Mouse (Mus musculus) hindbrain, embryonic 15.5 days (tissue): ENCODE data around the gene Cdc6. TPM values are rescaled to one million over a fixed set of nuclear protein-coding genes. Genes with fewer than 3 reads are reported as not detected.

Experiments
- ATAC-seq: fragments of 200-750 bp; cut with Nextera tagmentation; 2 replicates; pipeline ENCODE4 v1.8.0; 2017; ENCODE audit warnings: low read depth, moderate number of reproducible peaks, moderate TSS enrichment; ENCODE audit not compliant: low FRiP score
- H3K27ac ChIP-seq: fragments of 300-500 bp; sonication (generic); replicated peaks from 2 replicates; pipeline ENCODE4 v1.5.1; 2015; ENCODE audit warnings: mild to moderate bottlenecking, inconsistent platforms
- H3K27me3 ChIP-seq: fragments of 300-500 bp; sonication (generic); 2 replicates; pipeline ENCODE4 v1.6.1; 2015; ENCODE audit warnings: control low read depth, inconsistent platforms
- H3K36me3 ChIP-seq: fragments of 300-500 bp; sonication (generic); 2 replicates; pipeline ENCODE4 v1.6.1; 2015; ENCODE audit warnings: control low read depth, inconsistent platforms
- H3K4me1 ChIP-seq: fragments of 300-500 bp; sonication (generic); replicated peaks from 2 replicates; pipeline ENCODE4 v1.6.1; 2015; ENCODE audit warnings: control low read depth, inconsistent platforms
- H3K4me2 ChIP-seq: fragments of 300-500 bp; sonication (generic); 2 replicates; pipeline ENCODE4 v1.6.1; 2015; ENCODE audit warnings: moderate library complexity, mild to moderate bottlenecking, inconsistent platforms
- H3K4me3 ChIP-seq: fragments of 300-500 bp; sonication (generic); 2 replicates; pipeline ENCODE4 v1.5.1; 2015; ENCODE audit warnings: mild to moderate bottlenecking, inconsistent platforms
- H3K9ac ChIP-seq: fragments of 300-500 bp; sonication (generic); 2 replicates; pipeline ENCODE4 v1.6.1; 2015; ENCODE audit warnings: inconsistent platforms
- H3K9me3 ChIP-seq: fragments of 300-500 bp; sonication (generic); 2 replicates; pipeline ENCODE4 v1.6.1; 2016; ENCODE audit warnings: control low read depth, inconsistent platforms
- WGBS: fragments of 180-500 bp; shearing (Covaris S2); methylation state at CpG from one replicate; pipeline ENCODE4 v1.1.7; 2015; 5-methylcytosine and 5-hydroxymethylcytosine counted together
- polyA plus RNA-seq: library from polyadenylated mRNA; unstranded; fragments of >200 nt; fragmentation: Nextera tagmentation; extraction: Ambion mirVana; gene quantifications from 2 replicates; pipeline ENCODE4 v1.2.1, GENCODE M21; 2015

Gene Cdc6
- polyA plus RNA-seq, 1 experiment from 2014 or later, result 5.5 TPM

DNA sequence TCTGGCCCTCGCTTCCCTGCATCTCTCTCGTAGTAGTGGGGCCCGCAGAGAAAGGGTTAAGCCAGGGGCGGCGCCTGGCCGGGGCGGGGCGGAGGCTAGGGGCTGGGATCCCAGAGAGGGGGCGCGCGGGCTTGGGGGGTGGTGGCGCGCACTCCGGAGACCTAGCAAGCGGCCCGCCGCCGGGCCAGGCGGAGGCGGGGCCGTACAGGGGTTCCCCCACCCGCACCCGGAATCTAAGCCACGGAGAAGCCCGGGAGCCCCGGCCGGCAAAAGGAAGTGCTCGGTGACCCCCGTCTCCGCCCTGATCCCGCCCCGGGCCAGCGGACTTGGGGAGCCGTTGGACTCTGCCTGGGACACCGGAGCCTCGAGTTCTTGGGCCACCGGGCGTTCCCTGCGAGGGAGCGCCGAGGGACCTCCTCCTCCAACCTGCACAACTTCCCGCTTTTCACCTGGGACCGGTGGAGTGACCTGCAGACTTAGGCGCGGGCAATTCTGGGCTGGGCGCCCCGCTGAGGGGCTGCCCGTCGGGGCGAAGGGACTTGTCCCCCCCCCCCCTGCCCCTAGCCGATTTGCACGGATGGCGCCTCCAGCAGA, 52.8 kb downstream of the Cdc6 start:
- peak overlapping the region; percentile 98 for H3K4me2 ChIP-seq
- H3K9me3 ChIP-seq, result no peaks in the 10 kb centered on the region
- no peaks in the 10 kb centered on the region for H3K36me3 ChIP-seq
- H3K4me3 ChIP-seq, result peak overlapping the region; percentile 71
- peak overlapping the region; percentile 61 for H3K9ac ChIP-seq
- ATAC-seq, result peak; percentile 24
- H3K27me3 ChIP-seq, result no peaks in the 10 kb centered on the region
- H3K27ac ChIP-seq, result peak overlapping the region; percentile 85
- H3K4me1 ChIP-seq, result peaks cover 72% of the 10 kb centered on the region
- WGBS, result under 1% methylated on average over 44 of the region's 53 CpGs

DNA sequence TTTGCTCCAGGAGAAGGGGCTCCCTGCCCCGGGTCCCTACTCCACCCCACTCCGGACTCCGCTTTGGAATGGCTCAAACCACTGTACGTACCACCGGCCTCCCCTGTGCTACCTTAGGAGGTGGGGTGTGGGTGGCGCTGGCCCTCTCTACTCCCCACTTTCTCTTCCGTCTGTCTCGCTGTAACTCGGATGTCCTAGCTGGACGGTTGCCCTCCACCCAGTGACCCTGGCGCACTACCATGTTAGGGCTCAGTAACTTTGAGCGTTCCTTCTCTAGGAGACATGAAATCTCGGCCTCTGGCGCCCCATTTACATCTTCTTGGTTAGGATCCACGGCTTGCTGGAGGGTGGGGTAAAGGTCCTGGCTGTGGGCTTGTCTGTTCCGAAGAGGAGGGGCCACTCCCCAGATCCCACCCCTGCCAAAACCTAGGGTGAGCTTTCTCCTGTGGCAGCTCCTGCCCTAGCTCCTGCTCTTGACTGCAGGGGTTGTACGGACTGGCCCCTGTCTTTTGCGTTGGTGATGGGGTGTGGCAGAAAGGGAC, 53.5 kb downstream of the Cdc6 start:
- peak overlapping the region; percentile 98 for H3K4me2 ChIP-seq
- peak overlapping the region; percentile 71 for H3K4me3 ChIP-seq
- peak overlapping the region; percentile 61 for H3K9ac ChIP-seq
- WGBS, result 3% methylated on average over 18 of the region's 18 CpGs
- ATAC-seq, result no peak
- H3K4me1 ChIP-seq, result peaks cover 73% of the 10 kb centered on the region
- H3K9me3 ChIP-seq, result no peaks in the 10 kb centered on the region
- H3K27ac ChIP-seq, result peak overlapping the region; percentile 85
- no peaks in the 10 kb centered on the region for H3K27me3 ChIP-seq
- H3K36me3 ChIP-seq, result no peaks in the 10 kb centered on the region

DNA sequence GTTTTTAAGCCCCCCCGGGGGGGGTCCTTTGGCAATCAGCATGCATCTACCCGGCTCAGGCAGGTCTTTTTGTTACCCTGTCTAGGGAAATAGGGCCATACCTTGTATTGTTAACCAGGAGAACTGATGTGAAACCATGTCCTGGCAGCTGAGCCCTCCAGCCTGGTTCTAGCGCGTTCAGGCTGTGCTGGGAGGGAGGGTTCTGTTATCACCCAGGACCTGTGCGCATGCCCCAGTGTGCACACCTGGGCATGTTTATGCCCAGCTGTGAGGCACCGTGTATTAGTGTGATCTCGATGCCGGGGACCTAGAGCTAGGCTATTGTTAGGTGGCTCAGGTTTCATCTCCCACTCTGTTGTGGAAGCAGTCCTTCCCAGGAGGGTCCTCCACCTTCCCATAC, 54.2 kb downstream of the Cdc6 start:
- Histone ChIP-seq H3K9me3 (no peaks in the 10 kb centered on the region), H3K4me2 (peak overlapping the region; percentile 98), H3K9ac (peak overlapping the region; percentile 61), H3K4me3 (peak overlapping the region; percentile 71), H3K27me3 (no peaks in the 10 kb centered on the region), H3K4me1 (peaks cover 80% of the 10 kb centered on the region), H3K36me3 (no peaks in the 10 kb centered on the region), H3K27ac (peak overlapping the region; percentile 85; the same call in 1 of the 2 replicates)
- ATAC-seq, result no peak
- 7% methylated on average over 8 of the region's 8 CpGs for WGBS

DNA sequence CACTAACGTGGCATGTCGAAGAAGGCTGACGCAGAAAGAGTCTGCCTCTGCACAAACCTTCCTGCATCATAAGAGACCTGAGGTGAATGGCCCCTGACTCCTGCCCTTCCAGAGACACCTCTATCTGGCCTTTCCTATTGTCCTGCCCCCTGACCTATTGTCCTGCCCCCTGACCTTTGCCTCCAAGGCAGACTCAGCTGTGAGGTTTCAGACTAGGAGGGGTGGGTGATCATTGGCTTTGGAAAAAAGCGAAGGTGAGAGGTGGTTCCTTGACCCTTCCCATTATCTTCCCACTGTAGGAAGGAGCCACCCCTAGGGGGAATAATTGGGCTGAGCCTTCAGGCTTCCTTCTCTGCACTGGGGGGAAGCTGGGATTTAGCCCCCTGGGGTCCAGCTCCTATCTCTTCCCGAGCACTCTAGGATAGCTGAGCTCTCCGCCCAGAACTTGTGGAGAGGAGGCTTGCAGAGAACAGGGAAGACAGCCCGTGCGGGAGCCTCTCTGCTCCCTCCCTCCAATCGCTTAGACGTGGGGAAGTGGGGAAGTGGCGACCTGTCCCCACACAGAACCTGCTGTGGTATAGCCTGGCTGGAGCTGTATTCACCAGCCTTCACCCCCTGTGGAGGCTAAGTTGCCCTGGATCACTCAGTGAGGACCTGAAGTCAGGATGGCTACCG, 55.0 kb downstream of the Cdc6 start:
- no peak for ATAC-seq

DNA sequence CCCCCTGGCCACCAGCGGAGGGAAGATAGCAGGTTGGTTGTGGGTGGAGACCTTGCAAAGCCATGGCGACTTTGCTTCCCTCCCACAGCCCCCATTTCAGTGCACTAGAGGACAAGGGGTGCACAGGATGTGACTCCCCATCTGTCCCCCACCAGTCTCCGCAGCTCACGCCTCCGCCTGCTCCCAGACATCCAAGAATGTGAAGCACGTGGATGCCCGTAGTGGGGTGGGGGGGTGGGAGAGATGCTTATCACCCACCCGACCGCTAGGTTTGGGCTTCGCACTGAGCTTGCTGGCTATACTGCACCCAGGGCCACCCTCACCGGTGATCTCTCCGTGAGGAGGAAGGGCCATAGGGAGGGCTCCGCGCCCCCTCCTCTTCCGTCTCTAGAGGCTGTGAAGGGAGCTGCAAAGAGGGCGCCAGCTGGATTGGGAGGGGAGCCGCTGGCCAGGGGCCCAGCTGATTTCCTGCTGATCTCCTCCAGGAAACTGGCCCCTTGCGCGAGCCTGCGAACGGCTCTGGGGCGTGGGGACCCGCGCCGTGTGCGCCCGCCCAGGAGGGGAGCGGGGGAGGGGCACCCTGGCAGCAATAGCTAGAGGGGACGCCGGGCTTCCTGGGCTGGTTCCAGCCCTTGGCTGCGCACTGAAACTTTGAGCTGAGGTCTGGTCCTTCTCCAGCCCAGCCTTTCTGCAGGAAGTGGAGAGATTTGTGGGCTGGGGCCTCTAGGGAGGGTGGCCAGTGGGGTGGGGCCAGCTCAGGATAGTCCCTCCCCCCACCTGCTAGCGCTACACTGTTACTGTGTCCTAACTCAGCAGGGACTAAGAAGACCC, 55.8 kb downstream of the Cdc6 start:
- Histone ChIP-seq H3K4me1 (peaks cover 96% of the 10 kb centered on the region), H3K27ac (peak overlapping the region; percentile 85), H3K4me3 (peak overlapping the region; percentile 71), H3K36me3 (no peaks in the 10 kb centered on the region), H3K9me3 (no peaks in the 10 kb centered on the region), H3K27me3 (no peaks in the 10 kb centered on the region), H3K9ac (peak overlapping the region; percentile 61), H3K4me2 (peak overlapping the region; percentile 98)
- under 1% methylated on average over 32 of the region's 32 CpGs for WGBS
- peak; percentile 57 for ATAC-seq

More for the DNA sequence above, 55.0 kb downstream of the Cdc6 start:
- H3K4me3 ChIP-seq, result peak overlapping the region; percentile 71
- peak overlapping the region; percentile 85 for H3K27ac ChIP-seq
- WGBS, result 11% methylated on average over 12 of the region's 12 CpGs
- no peaks in the 10 kb centered on the region for H3K27me3 ChIP-seq
- peaks cover 88% of the 10 kb centered on the region for H3K4me1 ChIP-seq
- no peaks in the 10 kb centered on the region for H3K9me3 ChIP-seq
- H3K4me2 ChIP-seq, result peak overlapping the region; percentile 98
- no peaks in the 10 kb centered on the region for H3K36me3 ChIP-seq
- peak overlapping the region; percentile 61 for H3K9ac ChIP-seq

DNA sequence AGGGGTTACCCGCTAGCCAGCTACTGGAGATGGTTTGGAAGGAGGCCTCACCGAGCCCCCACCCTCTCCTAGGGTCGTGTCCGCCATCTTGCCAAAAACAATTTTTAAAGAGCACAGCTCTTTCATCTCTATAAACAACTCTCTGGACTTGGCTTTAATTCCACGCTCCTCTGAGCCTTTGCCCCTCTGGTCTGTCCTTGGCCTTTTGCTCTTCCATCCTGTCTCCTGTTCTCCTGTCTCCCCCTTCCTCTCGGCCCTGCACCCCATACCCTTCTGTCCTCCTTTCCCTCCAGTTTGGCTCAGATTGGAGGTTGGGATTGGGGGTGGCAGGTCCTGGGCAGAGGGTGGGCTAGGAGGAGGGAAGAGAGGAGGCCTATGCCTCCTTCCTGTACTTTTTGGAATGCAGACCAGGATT, 56.6 kb downstream of the Cdc6 start:
- Histone ChIP-seq H3K27me3 (no peaks in the 10 kb centered on the region), H3K9ac (peak overlapping the region; percentile 23), H3K36me3 (no peaks in the 10 kb centered on the region), H3K4me2 (peak overlapping the region; percentile 98), H3K27ac (peak overlapping the region; percentile 85), H3K9me3 (no peaks in the 10 kb centered on the region), H3K4me1 (peaks cover 99% of the 10 kb centered on the region), H3K4me3 (peak overlapping the region; percentile 71; the same call in 1 of the 2 replicates)
- 14% methylated on average over 6 of the region's 6 CpGs for WGBS
- ATAC-seq, result no peak

DNA sequence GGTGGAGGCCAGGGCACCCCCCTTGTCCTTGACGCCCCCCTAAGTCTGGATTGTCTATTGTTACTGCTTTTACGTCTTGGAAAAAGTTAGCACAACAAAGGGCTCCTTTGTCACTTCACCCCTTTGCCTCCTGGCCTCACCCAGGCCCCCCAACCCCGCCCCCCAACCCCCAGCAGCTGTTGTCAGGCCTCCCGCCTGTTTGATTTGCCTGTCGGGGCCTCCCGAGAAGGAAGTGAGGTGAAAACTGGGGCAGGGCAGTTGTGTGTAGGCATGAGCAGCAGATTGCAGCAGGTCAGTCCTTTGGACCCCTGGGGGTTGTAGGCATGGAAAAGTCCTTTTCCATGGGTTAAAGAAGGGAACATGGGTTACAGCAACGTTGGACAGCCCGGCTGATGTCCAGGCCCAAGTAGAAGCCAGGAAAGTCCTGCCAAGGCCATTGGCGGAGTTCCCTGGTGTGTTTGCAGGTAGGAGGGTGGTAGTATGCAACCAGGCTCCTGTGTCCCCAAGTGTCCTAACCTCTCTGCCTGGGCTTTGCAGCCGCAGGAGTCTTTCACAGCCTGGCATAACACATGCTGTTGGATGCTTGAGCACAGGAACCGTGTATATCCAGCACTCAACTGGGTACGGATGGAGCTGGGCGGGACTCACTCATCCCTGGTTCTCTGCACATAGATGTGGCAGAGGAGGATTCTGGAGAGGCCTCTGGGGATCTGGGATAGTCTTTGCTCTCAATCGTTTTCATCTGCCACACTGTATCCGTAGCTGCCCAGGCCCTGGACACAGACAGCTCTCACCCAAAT, 57.2 kb downstream of the Cdc6 start:
- H3K9ac ChIP-seq, result peak overlapping the region; percentile 23
- ATAC-seq, result no peak
- H3K4me3 ChIP-seq, result peak overlapping the region; percentile 71
- H3K27me3 ChIP-seq, result no peaks in the 10 kb centered on the region
- peaks cover 99% of the 10 kb centered on the region for H3K4me1 ChIP-seq
- H3K4me2 ChIP-seq, result peak overlapping the region; percentile 98
- H3K27ac ChIP-seq, result peak overlapping the region; percentile 85
- H3K9me3 ChIP-seq, result no peaks in the 10 kb centered on the region
- WGBS, result 12% methylated on average over 15 of the region's 15 CpGs
- H3K36me3 ChIP-seq, result no peaks in the 10 kb centered on the region

DNA sequence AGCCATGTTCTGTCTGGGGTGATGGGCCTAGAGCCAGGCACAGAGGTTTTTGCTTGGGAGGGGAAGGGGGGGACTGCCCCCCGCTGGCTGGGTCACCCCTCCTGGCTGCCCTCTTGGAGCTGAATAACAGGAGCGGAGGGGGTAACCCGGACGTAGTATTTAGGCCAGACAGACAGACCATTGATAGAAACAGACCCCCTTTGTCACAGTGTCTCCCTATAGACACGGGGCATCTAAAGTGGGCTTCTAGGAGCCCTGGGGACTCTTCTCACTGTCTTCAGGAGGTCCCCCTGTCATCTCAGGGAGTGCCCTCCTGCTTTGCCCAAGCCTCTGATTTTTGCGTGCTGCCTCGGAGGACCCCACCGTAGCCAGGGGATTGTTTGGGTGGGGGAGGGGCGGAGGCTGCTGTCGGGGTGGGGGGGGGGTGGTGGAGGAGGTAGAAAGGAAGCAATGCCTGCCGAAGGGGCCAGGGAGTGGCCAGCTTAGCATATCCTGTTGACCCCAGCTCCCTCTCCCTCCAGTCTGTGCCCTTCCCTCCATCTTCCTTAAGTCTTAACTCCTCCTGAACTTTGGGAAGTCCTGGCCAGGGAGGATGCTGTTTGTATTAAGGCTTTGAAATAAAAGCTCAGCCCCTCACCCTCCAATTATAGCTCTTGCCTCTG, 57.9 kb downstream of the Cdc6 start:
- no peaks in the 10 kb centered on the region for H3K27me3 ChIP-seq
- WGBS, result 5% methylated on average over 11 of the region's 11 CpGs
- peaks cover 100% of the 10 kb centered on the region for H3K4me1 ChIP-seq
- H3K4me3 ChIP-seq, result peak overlapping the region; percentile 1; the same call in 1 of the 2 replicates
- ATAC-seq, result no peak
- peak overlapping the region; percentile 98 for H3K4me2 ChIP-seq
- H3K27ac ChIP-seq, result peak overlapping the region; percentile 85
- no peaks in the 10 kb centered on the region for H3K36me3 ChIP-seq
- H3K9me3 ChIP-seq, result no peaks in the 10 kb centered on the region
- H3K9ac ChIP-seq, result peak overlapping the region; percentile 23

DNA sequence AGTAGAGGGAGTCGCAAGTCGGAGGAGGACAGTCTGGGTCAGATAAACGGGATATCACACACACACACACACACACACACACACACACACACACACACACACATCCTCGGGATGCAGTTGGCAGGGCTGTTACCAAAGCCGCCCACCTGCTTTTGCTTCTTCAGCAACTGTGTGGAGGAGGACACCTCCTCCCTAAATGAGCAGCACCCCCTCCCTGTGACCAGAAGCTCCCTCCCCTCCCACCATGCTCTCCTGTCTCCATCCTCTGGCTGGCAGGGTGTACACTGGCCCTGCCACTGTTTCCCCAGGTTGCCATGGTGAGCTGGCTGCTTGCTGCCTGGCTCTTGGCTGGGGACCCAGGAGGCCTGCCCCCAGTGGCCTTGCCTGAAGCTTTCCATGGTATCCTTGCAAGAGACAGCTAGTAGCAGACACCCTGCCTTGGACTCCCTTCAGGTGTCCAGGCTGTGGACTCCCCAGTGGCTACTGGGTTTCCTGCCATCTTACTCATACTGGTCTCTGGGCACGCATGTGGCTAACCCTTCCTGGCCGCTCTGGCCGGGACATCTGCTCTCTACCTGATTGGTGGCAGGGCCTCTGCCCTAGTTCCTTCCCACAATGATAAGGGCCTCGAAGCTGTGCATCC, 59.0 kb downstream of the Cdc6 start:
- Histone ChIP-seq H3K9ac (peak overlapping the region; percentile 9), H3K36me3 (no peaks in the 10 kb centered on the region), H3K4me3 (no peak overlapping the region), H3K27ac (peak overlapping the region; percentile 85), H3K27me3 (no peaks in the 10 kb centered on the region), H3K4me1 (peaks cover 100% of the 10 kb centered on the region), H3K4me2 (peak overlapping the region; percentile 98), H3K9me3 (no peaks in the 10 kb centered on the region)
- WGBS, result 12% methylated on average over 9 of the region's 9 CpGs
- peak; percentile 47 for ATAC-seq

DNA sequence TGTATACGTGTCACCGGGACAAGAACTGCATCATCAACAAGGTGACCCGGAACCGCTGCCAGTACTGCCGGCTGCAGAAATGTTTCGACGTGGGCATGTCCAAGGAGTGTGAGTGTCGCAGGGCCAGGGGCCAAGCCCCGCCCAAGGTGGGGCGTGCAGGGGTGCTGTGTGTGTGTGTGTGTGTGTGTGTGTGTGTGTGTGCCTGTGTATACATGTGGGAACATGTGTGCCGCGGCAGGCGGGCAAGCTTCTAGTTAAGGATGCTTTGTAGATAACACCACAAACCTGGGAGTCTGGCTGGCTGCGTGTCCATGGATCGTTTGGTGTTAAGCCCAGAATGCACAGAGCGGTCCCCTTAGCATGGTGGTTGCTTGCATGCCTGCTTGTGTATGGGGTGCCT, 60.5 kb downstream of the Cdc6 start:
- Histone ChIP-seq H3K27ac (peak overlapping the region; percentile 85), H3K9me3 (no peaks in the 10 kb centered on the region), H3K4me1 (peaks cover 86% of the 10 kb centered on the region), H3K9ac (peak overlapping the region; percentile 11; the same call in 1 of the 2 replicates), H3K27me3 (no peaks in the 10 kb centered on the region), H3K36me3 (peaks cover 7% of the 10 kb centered on the region), H3K4me3 (no peak overlapping the region), H3K4me2 (peak overlapping the region; percentile 42)
- 32% methylated on average over 16 of the region's 16 CpGs for WGBS
- ATAC-seq, result no peak
